Mouse (Mus musculus): ENCODE measurements at regions not wholly inside any gene's neighbourhood (a gene's known extent, or its start where the extent isn't known, plus 50 kb on each side); places are given as distances from the start of the nearest gene placed in this dataset.

DNA sequence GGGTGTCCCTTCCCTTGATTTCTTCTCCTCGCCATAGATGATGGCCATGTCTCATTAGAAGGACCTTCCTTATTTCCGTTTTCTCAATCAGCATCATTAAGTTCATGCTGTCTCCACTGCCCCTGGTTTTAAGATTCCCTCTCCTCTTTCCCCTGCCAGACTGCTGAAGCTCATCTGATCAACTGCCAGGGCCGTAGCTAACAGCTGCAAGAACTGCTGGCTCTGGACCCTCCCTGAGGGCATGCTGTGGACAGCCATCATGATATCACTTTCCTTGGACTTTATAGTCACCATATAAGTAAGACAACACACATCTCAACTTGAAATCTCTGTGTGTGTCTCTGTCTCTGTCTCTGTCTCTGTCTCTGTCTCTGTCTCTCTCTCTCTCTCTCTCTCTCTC, 123.8 kb upstream of the Rbms3 start:
- TF ChIP-seq POLR2A (IDR thresholded peaks at IDR 0.05; ENCODE audit: insufficient read depth, low read length) = no peak
- TF ChIP-seq CTCF (IDR thresholded peaks at IDR 0.05; ENCODE audit: low read depth, low read length) = no peak
- no peak for TF ChIP-seq EP300 (IDR thresholded peaks at IDR 0.05; ENCODE audit: insufficient read depth, low read depth, low read length)

Measured in ES-Bruce4 (cell line).